Mouse (Mus musculus): Measurements from ENCODE around the gene Plekhm3. TPM values are rescaled to one million over a fixed set of nuclear protein-coding genes. Genes with fewer than 3 reads are reported as not detected.
A peak's percentile ranks its signal among the peaks of the same experiment; 100 is the strongest.

Plekhm3 gene
- polyA plus RNA-seq, 1 experiment from 2014 or later: 7.8 TPM

- H3K4me1 ChIP-seq: no peaks in the 10 kb centered on the region
- H3K9ac ChIP-seq: no peak overlapping the region
- H3K9me3 ChIP-seq (replicated peaks): no peaks in the 10 kb centered on the region
- H3K4me3 ChIP-seq (replicated peaks): no peak overlapping the region
- H3K27ac ChIP-seq: no peak overlapping the region
- H3K4me2 ChIP-seq: no peak overlapping the region
- peaks cover 10% of the 10 kb centered on the region; the same call in 1 of the 2 replicates for H3K36me3 ChIP-seq
- no peak for ATAC-seq (replicated peaks; ENCODE audit: low FRiP score)
- 89% methylated on average over 3 of the region's 3 CpGs for WGBS
- H3K27me3 ChIP-seq: no peaks in the 10 kb centered on the region
Observed at GRCm38 (mm10) chr1:64925594-64925993, 31.0 kb downstream of the Plekhm3 start.

GRCm38 (mm10) chr1:64924283-64924682, 32.3 kb downstream of the Plekhm3 start:
- no peak overlapping the region for H3K9ac ChIP-seq
- no peak overlapping the region for H3K4me2 ChIP-seq
- H3K9me3 ChIP-seq (replicated peaks): no peaks in the 10 kb centered on the region
- no peak for ATAC-seq (replicated peaks; ENCODE audit: low FRiP score)
- H3K27me3 ChIP-seq: no peaks in the 10 kb centered on the region
- no peak overlapping the region for H3K27ac ChIP-seq
- H3K36me3 ChIP-seq: peaks cover 10% of the 10 kb centered on the region; the same call in 1 of the 2 replicates
- no peak overlapping the region for H3K4me3 ChIP-seq (replicated peaks)
- WGBS: 65% methylated on average over 12 of the region's 12 CpGs
- H3K4me1 ChIP-seq: 0 out of 2 replicates have a peak, but pooled peaks cover under 1% of the 10 kb centered on the region

- 60% methylated on average over 14 of the region's 14 CpGs for WGBS
- 0 out of 2 replicates have a peak, but pooled peaks cover 4% of the 10 kb centered on the region for H3K4me1 ChIP-seq
- H3K4me2 ChIP-seq: peak overlapping the region; percentile 16; the same call in 1 of the 2 replicates
- H3K4me3 ChIP-seq (replicated peaks): no peak overlapping the region
- H3K27ac ChIP-seq: no peak overlapping the region
- no peaks in the 10 kb centered on the region for H3K9me3 ChIP-seq (replicated peaks)
- H3K27me3 ChIP-seq: peaks cover 4% of the 10 kb centered on the region; the same call in 1 of the 2 replicates
- no peak overlapping the region for H3K9ac ChIP-seq
- ATAC-seq (replicated peaks; ENCODE audit: low FRiP score): peak; percentile 49; the same call in 1 of the 2 replicates
- peaks cover 10% of the 10 kb centered on the region; the same call in 1 of the 2 replicates for H3K36me3 ChIP-seq
Observed at GRCm38 (mm10) chr1:64918810-64919528, 37.7 kb downstream of the Plekhm3 start.

GRCm38 (mm10) chr1:64917966-64918365, 38.7 kb downstream of the Plekhm3 start:
- no peak for ATAC-seq (replicated peaks; ENCODE audit: low FRiP score)
- 80% methylated on average over 7 of the region's 7 CpGs for WGBS
- no peak overlapping the region for H3K9ac ChIP-seq

GRCm38 (mm10) chr1:64916884-64917507, 39.6 kb downstream of the Plekhm3 start:
- H3K9ac ChIP-seq: no peak overlapping the region
- H3K27me3 ChIP-seq: peaks cover 4% of the 10 kb centered on the region; the same call in 1 of the 2 replicates

More at GRCm38 (mm10) chr1:64917966-64918365, 38.7 kb downstream of the Plekhm3 start:
- peaks cover 4% of the 10 kb centered on the region; the same call in 1 of the 2 replicates for H3K27me3 ChIP-seq
- no peak overlapping the region for H3K4me3 ChIP-seq (replicated peaks)
- no peak overlapping the region for H3K4me2 ChIP-seq
- peaks cover 10% of the 10 kb centered on the region; the same call in 1 of the 2 replicates for H3K36me3 ChIP-seq
- no peak overlapping the region for H3K27ac ChIP-seq
- 0 out of 2 replicates have a peak, but pooled peaks cover 4% of the 10 kb centered on the region for H3K4me1 ChIP-seq
- no peaks in the 10 kb centered on the region for H3K9me3 ChIP-seq (replicated peaks)

GRCm38 (mm10) chr1:64914356-64914755, 42.3 kb downstream of the Plekhm3 start:
- ATAC-seq (replicated peaks; ENCODE audit: low FRiP score): no peak
- Histone ChIP-seq H3K9ac (no peak overlapping the region), H3K27me3 (peaks cover 4% of the 10 kb centered on the region; the same call in 1 of the 2 replicates), H3K36me3 (no peaks in the 10 kb centered on the region), H3K9me3 (replicated peaks) (no peaks in the 10 kb centered on the region), H3K27ac (no peak overlapping the region), H3K4me3 (replicated peaks) (no peak overlapping the region), H3K4me1 (0 out of 2 replicates have a peak, but pooled peaks cover 4% of the 10 kb centered on the region), H3K4me2 (no peak overlapping the region)
- 90% methylated on average over 3 of the region's 3 CpGs for WGBS

More at GRCm38 (mm10) chr1:64916884-64917507, 39.6 kb downstream of the Plekhm3 start:
- no peak overlapping the region for H3K4me2 ChIP-seq
- H3K9me3 ChIP-seq (replicated peaks): no peaks in the 10 kb centered on the region
- H3K36me3 ChIP-seq: peaks cover 7% of the 10 kb centered on the region; the same call in 1 of the 2 replicates
- 37% methylated on average over 5 of the region's 5 CpGs for WGBS
- H3K27ac ChIP-seq: no peak overlapping the region
- H3K4me3 ChIP-seq (replicated peaks): no peak overlapping the region
- no peak for ATAC-seq (replicated peaks; ENCODE audit: low FRiP score)
- 0 out of 2 replicates have a peak, but pooled peaks cover 4% of the 10 kb centered on the region for H3K4me1 ChIP-seq

- Histone ChIP-seq H3K4me3 (replicated peaks) (no peak overlapping the region), H3K4me2 (no peak overlapping the region), H3K9ac (no peak overlapping the region), H3K9me3 (replicated peaks) (no peaks in the 10 kb centered on the region), H3K4me1 (no peaks in the 10 kb centered on the region), H3K36me3 (no peaks in the 10 kb centered on the region), H3K27me3 (no peaks in the 10 kb centered on the region), H3K27ac (no peak overlapping the region)
- WGBS: 88% methylated on average over 2 of the region's 2 CpGs
- no peak for ATAC-seq (replicated peaks; ENCODE audit: low FRiP score)
Observed at GRCm38 (mm10) chr1:64907740-64908139, 48.9 kb downstream of the Plekhm3 start.

GRCm38 (mm10) chr1:64906226-64906625, 50.4 kb downstream of the Plekhm3 start:
- ATAC-seq (replicated peaks; ENCODE audit: low FRiP score): no peak
- H3K27me3 ChIP-seq: no peaks in the 10 kb centered on the region
- 73% methylated on average over 1 of the region's 1 CpGs for WGBS
- no peak overlapping the region for H3K27ac ChIP-seq
- no peaks in the 10 kb centered on the region for H3K9me3 ChIP-seq (replicated peaks)
- H3K9ac ChIP-seq: no peak overlapping the region
- H3K4me2 ChIP-seq: no peak overlapping the region
- H3K4me3 ChIP-seq (replicated peaks): no peak overlapping the region
- H3K36me3 ChIP-seq: no peaks in the 10 kb centered on the region
- H3K4me1 ChIP-seq: no peaks in the 10 kb centered on the region

GRCm38 (mm10) chr1:64903415-64903814, 53.2 kb downstream of the Plekhm3 start:
- no peaks in the 10 kb centered on the region for H3K4me1 ChIP-seq
- ATAC-seq (replicated peaks; ENCODE audit: low FRiP score): no peak

GRCm38 (mm10) chr1:64902804-64903203, 53.8 kb downstream of the Plekhm3 start:
- no peaks in the 10 kb centered on the region for H3K4me1 ChIP-seq
- WGBS: 79% methylated on average over 2 of the region's 2 CpGs
- ATAC-seq (replicated peaks; ENCODE audit: low FRiP score): no peak
- no peaks in the 10 kb centered on the region for H3K36me3 ChIP-seq
- no peak overlapping the region for H3K4me3 ChIP-seq (replicated peaks)
- no peaks in the 10 kb centered on the region for H3K27me3 ChIP-seq
- H3K9ac ChIP-seq: no peak overlapping the region
- no peaks in the 10 kb centered on the region for H3K9me3 ChIP-seq (replicated peaks)
- H3K27ac ChIP-seq: no peak overlapping the region
- H3K4me2 ChIP-seq: no peak overlapping the region

More at GRCm38 (mm10) chr1:64903415-64903814, 53.2 kb downstream of the Plekhm3 start:
- no peak overlapping the region for H3K4me3 ChIP-seq (replicated peaks)
- no peaks in the 10 kb centered on the region for H3K36me3 ChIP-seq
- H3K9me3 ChIP-seq (replicated peaks): no peaks in the 10 kb centered on the region
- 53% methylated on average over 4 of the region's 4 CpGs for WGBS
- no peaks in the 10 kb centered on the region for H3K27me3 ChIP-seq
- H3K4me2 ChIP-seq: no peak overlapping the region
- no peak overlapping the region for H3K27ac ChIP-seq
- H3K9ac ChIP-seq: no peak overlapping the region

- no peak overlapping the region for H3K9ac ChIP-seq
- H3K36me3 ChIP-seq: no peaks in the 10 kb centered on the region
- WGBS: 87% methylated on average over 3 of the region's 3 CpGs
Observed at GRCm38 (mm10) chr1:64899763-64900162, 56.9 kb downstream of the Plekhm3 start.

GRCm38 (mm10) chr1:64897485-64897884, 59.1 kb downstream of the Plekhm3 start:
- no peaks in the 10 kb centered on the region for H3K4me1 ChIP-seq
- H3K4me2 ChIP-seq: no peak overlapping the region
- WGBS: 94% methylated on average over 2 of the region's 2 CpGs
- no peak overlapping the region for H3K9ac ChIP-seq
- ATAC-seq (replicated peaks; ENCODE audit: low FRiP score): no peak
- H3K9me3 ChIP-seq (replicated peaks): no peaks in the 10 kb centered on the region
- no peak overlapping the region for H3K4me3 ChIP-seq (replicated peaks)
- H3K27me3 ChIP-seq: no peaks in the 10 kb centered on the region
- H3K27ac ChIP-seq: no peak overlapping the region
- no peaks in the 10 kb centered on the region for H3K36me3 ChIP-seq

More at GRCm38 (mm10) chr1:64899763-64900162, 56.9 kb downstream of the Plekhm3 start:
- Histone ChIP-seq H3K9me3 (replicated peaks) (no peaks in the 10 kb centered on the region), H3K4me3 (replicated peaks) (no peak overlapping the region), H3K4me1 (no peaks in the 10 kb centered on the region), H3K27me3 (no peaks in the 10 kb centered on the region), H3K27ac (no peak overlapping the region), H3K4me2 (no peak overlapping the region)
- no peak for ATAC-seq (replicated peaks; ENCODE audit: low FRiP score)
